Mouse (Mus musculus): ENCODE results near the gene Aprt. TPM values are rescaled to one million over a fixed set of nuclear protein-coding genes. Genes with fewer than 3 reads are reported as not detected.

Gene Aprt
- polyA plus RNA-seq, 1 experiment from 2014 or later, result 146 TPM

- no peaks in the 10 kb centered on the region for H3K27me3 ChIP-seq (ENCODE audit: control insufficient read depth, insufficient read depth, low read length)
- ATAC-seq (ENCODE audit: low FRiP score, low TSS enrichment) (no peak), DNase-seq (no peak)
- H3K36me3 ChIP-seq (ENCODE audit: control insufficient read depth, insufficient read depth, low read length), result peaks cover 7% of the 10 kb centered on the region; the same call in 1 of the 2 replicates
- no peak overlapping the region for H3K27ac ChIP-seq (replicated peaks; ENCODE audit: low read depth, low read length)
- H3K9ac ChIP-seq (replicated peaks; ENCODE audit: low read length), result no peak overlapping the region
- H3K4me3 ChIP-seq (replicated peaks; ENCODE audit: low read depth, low read length), result no peak overlapping the region
- no peaks in the 10 kb centered on the region for H3K4me1 ChIP-seq (ENCODE audit: control insufficient read depth, insufficient read depth, low read length)
- no peak overlapping the region for H3K4me2 ChIP-seq (ENCODE audit: low read length)
- H3K9me3 ChIP-seq (ENCODE audit: control insufficient read depth, low read length), result no peaks in the 10 kb centered on the region
- 49% methylated on average over 4 of the region's 4 CpGs for WGBS
These were observed 19.3 kb upstream of the Aprt start for GRCm38 (mm10) chr8:122596031-122596430.

- Histone ChIP-seq H3K4me1 (ENCODE audit: control insufficient read depth, insufficient read depth, low read length) (no peaks in the 10 kb centered on the region), H3K9me3 (ENCODE audit: control insufficient read depth, low read length) (no peaks in the 10 kb centered on the region), H3K27ac (replicated peaks; ENCODE audit: low read depth, low read length) (no peak overlapping the region), H3K27me3 (ENCODE audit: control insufficient read depth, insufficient read depth, low read length) (no peaks in the 10 kb centered on the region), H3K4me3 (replicated peaks; ENCODE audit: low read depth, low read length) (no peak overlapping the region), H3K36me3 (ENCODE audit: control insufficient read depth, insufficient read depth, low read length) (peaks cover 7% of the 10 kb centered on the region; the same call in 1 of the 2 replicates), H3K4me2 (ENCODE audit: low read length) (no peak overlapping the region), H3K9ac (replicated peaks; ENCODE audit: low read length) (no peak overlapping the region)
- WGBS, result 77% methylated on average over 19 of the region's 19 CpGs
- ATAC-seq (ENCODE audit: low FRiP score, low TSS enrichment), result no peak
- DNase-seq, result no peak
These were observed 17.2 kb upstream of the Aprt start for GRCm38 (mm10) chr8:122593783-122594507.

- H3K27ac ChIP-seq (replicated peaks; ENCODE audit: low read depth, low read length), result no peak overlapping the region
- no peak overlapping the region for H3K4me3 ChIP-seq (replicated peaks; ENCODE audit: low read depth, low read length)
- peaks cover 7% of the 10 kb centered on the region; the same call in 1 of the 2 replicates for H3K36me3 ChIP-seq (ENCODE audit: control insufficient read depth, insufficient read depth, low read length)
- H3K9ac ChIP-seq (replicated peaks; ENCODE audit: low read length), result no peak overlapping the region
- no peaks in the 10 kb centered on the region for H3K4me1 ChIP-seq (ENCODE audit: control insufficient read depth, insufficient read depth, low read length)
- H3K4me2 ChIP-seq (ENCODE audit: low read length), result no peak overlapping the region
- 78% methylated on average over 12 of the region's 12 CpGs for WGBS
- H3K9me3 ChIP-seq (ENCODE audit: control insufficient read depth, low read length), result no peaks in the 10 kb centered on the region
- DNase-seq, result no peak
- no peaks in the 10 kb centered on the region for H3K27me3 ChIP-seq (ENCODE audit: control insufficient read depth, insufficient read depth, low read length)
- ATAC-seq (ENCODE audit: low FRiP score, low TSS enrichment), result no peak
These were observed 16.5 kb upstream of the Aprt start for GRCm38 (mm10) chr8:122593240-122593639.

GRCm38 (mm10) chr8:122586749-122587148 lies 10.0 kb upstream of the Aprt start:
- WGBS, result 90% methylated on average over 10 of the region's 10 CpGs
- Histone ChIP-seq H3K4me2 (ENCODE audit: low read length) (no peak overlapping the region), H3K27me3 (ENCODE audit: control insufficient read depth, insufficient read depth, low read length) (no peaks in the 10 kb centered on the region), H3K27ac (replicated peaks; ENCODE audit: low read depth, low read length) (no peak overlapping the region), H3K4me1 (ENCODE audit: control insufficient read depth, insufficient read depth, low read length) (no peaks in the 10 kb centered on the region), H3K9ac (replicated peaks; ENCODE audit: low read length) (no peak overlapping the region), H3K4me3 (replicated peaks; ENCODE audit: low read depth, low read length) (no peak overlapping the region), H3K36me3 (ENCODE audit: control insufficient read depth, insufficient read depth, low read length) (no peaks in the 10 kb centered on the region), H3K9me3 (ENCODE audit: control insufficient read depth, low read length) (no peaks in the 10 kb centered on the region)
- ATAC-seq (ENCODE audit: low FRiP score, low TSS enrichment) (no peak), DNase-seq (no peak)

- Histone ChIP-seq H3K4me1 (ENCODE audit: control insufficient read depth, insufficient read depth, low read length) (no peaks in the 10 kb centered on the region), H3K9me3 (ENCODE audit: control insufficient read depth, low read length) (no peaks in the 10 kb centered on the region), H3K27ac (replicated peaks; ENCODE audit: low read depth, low read length) (no peak overlapping the region), H3K4me2 (ENCODE audit: low read length) (no peak overlapping the region), H3K4me3 (replicated peaks; ENCODE audit: low read depth, low read length) (no peak overlapping the region), H3K9ac (replicated peaks; ENCODE audit: low read length) (no peak overlapping the region), H3K27me3 (ENCODE audit: control insufficient read depth, insufficient read depth, low read length) (no peaks in the 10 kb centered on the region), H3K36me3 (ENCODE audit: control insufficient read depth, insufficient read depth, low read length) (no peaks in the 10 kb centered on the region)
- WGBS, result 56% methylated on average over 7 of the region's 7 CpGs
- DNase-seq, result peak; percentile 50
- no peak for ATAC-seq (ENCODE audit: low FRiP score, low TSS enrichment)
These were observed 9.5 kb upstream of the Aprt start for GRCm38 (mm10) chr8:122586171-122586570.

GRCm38 (mm10) chr8:122585411-122585891 lies 8.7 kb upstream of the Aprt start:
- no peak for ATAC-seq (ENCODE audit: low FRiP score, low TSS enrichment)
- H3K4me1 ChIP-seq (ENCODE audit: control insufficient read depth, insufficient read depth, low read length), result no peaks in the 10 kb centered on the region

GRCm38 (mm10) chr8:122584981-122585380 lies 8.3 kb upstream of the Aprt start:
- Histone ChIP-seq H3K9ac (replicated peaks; ENCODE audit: low read length) (no peak overlapping the region), H3K27me3 (ENCODE audit: control insufficient read depth, insufficient read depth, low read length) (no peaks in the 10 kb centered on the region), H3K27ac (replicated peaks; ENCODE audit: low read depth, low read length) (no peak overlapping the region), H3K4me1 (ENCODE audit: control insufficient read depth, insufficient read depth, low read length) (no peaks in the 10 kb centered on the region), H3K4me2 (ENCODE audit: low read length) (no peak overlapping the region), H3K36me3 (ENCODE audit: control insufficient read depth, insufficient read depth, low read length) (no peaks in the 10 kb centered on the region), H3K9me3 (ENCODE audit: control insufficient read depth, low read length) (no peaks in the 10 kb centered on the region), H3K4me3 (replicated peaks; ENCODE audit: low read depth, low read length) (no peak overlapping the region)
- no peak for DNase-seq
- WGBS, result 92% methylated on average over 9 of the region's 9 CpGs
- ATAC-seq (ENCODE audit: low FRiP score, low TSS enrichment), result no peak

More at GRCm38 (mm10) chr8:122585411-122585891, 8.7 kb upstream of the Aprt start:
- H3K4me2 ChIP-seq (ENCODE audit: low read length), result no peak overlapping the region
- H3K4me3 ChIP-seq (replicated peaks; ENCODE audit: low read depth, low read length), result no peak overlapping the region
- no peaks in the 10 kb centered on the region for H3K36me3 ChIP-seq (ENCODE audit: control insufficient read depth, insufficient read depth, low read length)
- no peak overlapping the region for H3K9ac ChIP-seq (replicated peaks; ENCODE audit: low read length)
- H3K9me3 ChIP-seq (ENCODE audit: control insufficient read depth, low read length), result no peaks in the 10 kb centered on the region
- H3K27me3 ChIP-seq (ENCODE audit: control insufficient read depth, insufficient read depth, low read length), result no peaks in the 10 kb centered on the region
- 78% methylated on average over 14 of the region's 14 CpGs for WGBS
- no peak overlapping the region for H3K27ac ChIP-seq (replicated peaks; ENCODE audit: low read depth, low read length)
- no peak for DNase-seq

GRCm38 (mm10) chr8:122580926-122581325 lies 4.2 kb upstream of the Aprt start:
- Histone ChIP-seq H3K9ac (replicated peaks; ENCODE audit: low read length) (no peak overlapping the region), H3K4me2 (ENCODE audit: low read length) (no peak overlapping the region), H3K36me3 (ENCODE audit: control insufficient read depth, insufficient read depth, low read length) (no peaks in the 10 kb centered on the region), H3K4me3 (replicated peaks; ENCODE audit: low read depth, low read length) (no peak overlapping the region), H3K27me3 (ENCODE audit: control insufficient read depth, insufficient read depth, low read length) (no peaks in the 10 kb centered on the region), H3K4me1 (ENCODE audit: control insufficient read depth, insufficient read depth, low read length) (peaks cover 10% of the 10 kb centered on the region), H3K9me3 (ENCODE audit: control insufficient read depth, low read length) (no peaks in the 10 kb centered on the region), H3K27ac (replicated peaks; ENCODE audit: low read depth, low read length) (no peak overlapping the region)
- no peak for DNase-seq
- no peak for ATAC-seq (ENCODE audit: low FRiP score, low TSS enrichment)
- WGBS, result 81% methylated on average over 14 of the region's 15 CpGs

- Histone ChIP-seq H3K4me3 (replicated peaks; ENCODE audit: low read depth, low read length) (no peak overlapping the region), H3K36me3 (ENCODE audit: control insufficient read depth, insufficient read depth, low read length) (0 out of 2 replicates have a peak, but pooled peaks cover 5% of the 10 kb centered on the region), H3K9me3 (ENCODE audit: control insufficient read depth, low read length) (no peaks in the 10 kb centered on the region), H3K27me3 (ENCODE audit: control insufficient read depth, insufficient read depth, low read length) (no peaks in the 10 kb centered on the region), H3K9ac (replicated peaks; ENCODE audit: low read length) (no peak overlapping the region), H3K4me2 (ENCODE audit: low read length) (no peak overlapping the region), H3K4me1 (ENCODE audit: control insufficient read depth, insufficient read depth, low read length) (peaks cover 21% of the 10 kb centered on the region), H3K27ac (replicated peaks; ENCODE audit: low read depth, low read length) (no peak overlapping the region)
- DNase-seq (no peak), ATAC-seq (ENCODE audit: low FRiP score, low TSS enrichment) (no peak)
- WGBS, result 35% methylated on average over 7 of the region's 7 CpGs
These were observed 2.5 kb upstream of the Aprt start for GRCm38 (mm10) chr8:122579196-122579595.
